Mouse (Mus musculus): ENCODE data around the gene Cpped1. TPM values are rescaled to one million over a fixed set of nuclear protein-coding genes. Genes with fewer than 3 reads are reported as not detected.

Cpped1 gene
- total and polyA plus RNA-seq, 2 experiments from 2014 or later = 19.2 to 20.9 TPM

- no peak overlapping the region for H3K4me3 ChIP-seq (ENCODE audit: low read depth, low read length)
- no peak overlapping the region for H3K4me2 ChIP-seq (ENCODE audit: low read depth, low read length, poor library complexity, severe bottlenecking)
- no peaks in the 10 kb centered on the region for H3K36me3 ChIP-seq (ENCODE audit: insufficient read depth, low read length)
- no peaks in the 10 kb centered on the region for H3K9me3 ChIP-seq (ENCODE audit: low read length)
- ATAC-seq (ENCODE audit: low FRiP score) = no peak
- 73% methylated on average over 8 of the region's 8 CpGs for WGBS
- H3K27ac ChIP-seq (ENCODE audit: low read depth, low read length) = no peak overlapping the region
- H3K27me3 ChIP-seq (ENCODE audit: insufficient read depth, low read length) = no peaks in the 10 kb centered on the region
- H3K9ac ChIP-seq (replicated peaks; ENCODE audit: low read length, poor library complexity, severe bottlenecking) = no peak overlapping the region
- peak; percentile 31 for DNase-seq (ENCODE audit: low spot score)
- H3K4me1 ChIP-seq (ENCODE audit: insufficient read depth, low read length) = no peaks in the 10 kb centered on the region
- no peak for TF ChIP-seq CTCF (IDR thresholded peaks at IDR 0.05)
These were observed 97.1 kb downstream of the Cpped1 start for GRCm38 (mm10) chr16:11812119-11812518.

DNA sequence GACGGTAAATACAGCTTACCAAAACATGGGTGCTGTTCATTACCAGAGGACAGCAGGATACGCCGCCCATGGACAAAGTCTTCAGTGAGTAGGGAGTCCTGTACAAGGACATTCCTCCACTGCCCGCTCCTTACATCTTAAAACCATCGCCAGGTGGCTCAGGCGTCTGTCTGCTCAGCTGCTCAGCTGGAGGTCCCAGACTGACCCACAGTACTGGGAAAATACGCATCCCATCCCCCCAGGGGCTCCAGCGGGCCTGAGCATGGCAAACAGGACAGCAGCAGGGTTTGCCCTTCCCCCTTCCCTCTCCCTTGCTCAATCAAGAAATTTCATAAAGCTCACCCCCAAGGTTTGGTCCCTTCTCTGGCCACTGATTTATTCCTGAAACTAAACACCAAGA lies 99.6 kb downstream of the Cpped1 start:
- no peaks in the 10 kb centered on the region for H3K27me3 ChIP-seq (ENCODE audit: insufficient read depth, low read length)
- H3K4me1 ChIP-seq (ENCODE audit: insufficient read depth, low read length) = no peaks in the 10 kb centered on the region
- ATAC-seq (ENCODE audit: low FRiP score) (no peak), DNase-seq (ENCODE audit: low spot score) (no peak)
- WGBS = 56% methylated on average over 8 of the region's 8 CpGs
- TF ChIP-seq CTCF (IDR thresholded peaks at IDR 0.05) = no peak
- no peak overlapping the region for H3K27ac ChIP-seq (ENCODE audit: low read depth, low read length)
- no peak overlapping the region for H3K4me3 ChIP-seq (ENCODE audit: low read depth, low read length)
- no peaks in the 10 kb centered on the region for H3K9me3 ChIP-seq (ENCODE audit: low read length)
- no peak overlapping the region for H3K9ac ChIP-seq (replicated peaks; ENCODE audit: low read length, poor library complexity, severe bottlenecking)
- H3K4me2 ChIP-seq (ENCODE audit: low read depth, low read length, poor library complexity, severe bottlenecking) = no peak overlapping the region
- H3K36me3 ChIP-seq (ENCODE audit: insufficient read depth, low read length) = no peaks in the 10 kb centered on the region

DNA sequence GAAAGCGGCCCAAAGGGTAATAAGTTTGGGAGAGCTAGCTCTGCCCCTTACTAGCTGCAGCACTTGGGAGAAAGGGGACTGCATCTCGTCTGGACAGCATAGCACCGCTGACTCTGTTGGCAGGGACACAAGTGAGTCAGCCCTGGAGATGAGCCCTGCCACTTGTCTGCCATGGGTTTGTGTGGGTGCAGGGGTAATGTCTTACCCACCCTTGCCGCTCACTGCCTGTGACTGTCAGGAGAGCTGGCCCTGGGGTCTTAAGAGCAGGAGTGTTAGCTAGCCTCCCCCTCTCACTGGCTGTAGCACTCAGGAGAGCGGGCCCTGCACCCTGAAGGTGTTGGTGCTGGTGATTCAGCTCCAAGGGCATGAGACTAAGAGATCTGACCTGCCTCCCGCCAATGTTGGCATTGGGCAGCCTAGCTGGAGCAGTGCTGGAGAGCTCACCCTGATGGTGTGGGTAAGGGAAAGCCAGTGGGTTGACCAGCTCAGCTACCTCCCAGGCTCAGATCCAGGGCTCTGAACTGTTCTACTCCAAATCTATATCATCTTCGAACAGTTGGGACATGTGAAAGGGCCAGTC lies 107.2 kb downstream of the Cpped1 start:
- H3K27me3 ChIP-seq (ENCODE audit: insufficient read depth, low read length) = no peaks in the 10 kb centered on the region
- H3K9ac ChIP-seq (replicated peaks; ENCODE audit: low read length, poor library complexity, severe bottlenecking) = no peak overlapping the region
- no peaks in the 10 kb centered on the region; the same call in 1 of the 2 replicates for H3K36me3 ChIP-seq (ENCODE audit: insufficient read depth, low read length)
- no peak overlapping the region for H3K4me3 ChIP-seq (ENCODE audit: low read depth, low read length)
- no peaks in the 10 kb centered on the region for H3K9me3 ChIP-seq (ENCODE audit: low read length)
- ATAC-seq (ENCODE audit: low FRiP score) = no peak
- no peak for DNase-seq (ENCODE audit: low spot score)
- no peak for TF ChIP-seq CTCF (IDR thresholded peaks at IDR 0.05)
- 93% methylated on average over 7 of the region's 7 CpGs for WGBS
- H3K27ac ChIP-seq (ENCODE audit: low read depth, low read length) = no peak overlapping the region
- H3K4me2 ChIP-seq (ENCODE audit: low read depth, low read length, poor library complexity, severe bottlenecking) = no peak overlapping the region
- no peaks in the 10 kb centered on the region for H3K4me1 ChIP-seq (ENCODE audit: insufficient read depth, low read length)

DNA sequence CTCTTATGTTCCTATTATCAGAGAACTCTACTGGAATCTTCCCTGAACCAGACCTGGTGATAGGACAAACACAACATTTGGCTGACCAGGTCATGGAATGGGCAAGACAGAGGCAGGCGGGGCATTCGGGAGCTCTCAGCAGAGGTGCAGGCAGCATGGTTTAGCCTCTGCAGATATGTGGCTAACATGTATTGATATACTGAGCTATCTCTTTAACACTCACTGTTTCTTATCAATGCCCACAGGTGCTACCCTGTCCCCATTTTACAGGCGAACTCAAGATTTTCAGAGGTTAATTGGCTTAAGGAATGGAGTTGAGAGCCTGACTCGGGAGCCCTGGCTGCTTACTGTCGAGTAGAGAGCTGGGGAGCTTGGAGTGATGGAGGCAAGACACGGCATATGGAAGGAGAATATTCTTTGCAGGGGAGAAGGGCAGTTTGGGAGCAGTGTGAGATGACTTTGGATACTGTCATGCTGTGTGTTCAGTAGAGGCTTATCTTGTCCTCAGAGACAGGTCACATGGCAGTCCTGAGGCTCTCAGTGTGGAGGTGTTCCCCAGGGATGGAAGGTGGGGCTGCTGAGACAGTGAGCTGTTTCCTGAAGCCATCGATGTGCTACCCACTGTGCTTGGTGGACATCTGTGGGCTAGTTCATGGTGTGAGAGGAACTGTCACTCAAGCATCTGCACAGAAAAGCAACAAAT lies 113.3 kb downstream of the Cpped1 start:
- DNase-seq (ENCODE audit: low spot score) = no peak
- H3K27ac ChIP-seq (ENCODE audit: low read depth, low read length) = no peak overlapping the region
- no peak overlapping the region for H3K4me2 ChIP-seq (ENCODE audit: low read depth, low read length, poor library complexity, severe bottlenecking)
- H3K9ac ChIP-seq (replicated peaks; ENCODE audit: low read length, poor library complexity, severe bottlenecking) = no peak overlapping the region
- TF ChIP-seq CTCF (IDR thresholded peaks at IDR 0.05) = no peak
- no peaks in the 10 kb centered on the region; the same call in 1 of the 2 replicates for H3K36me3 ChIP-seq (ENCODE audit: insufficient read depth, low read length)
- no peak for ATAC-seq (ENCODE audit: low FRiP score)
- no peaks in the 10 kb centered on the region for H3K27me3 ChIP-seq (ENCODE audit: insufficient read depth, low read length)
- WGBS = 73% methylated on average over 7 of the region's 7 CpGs
- H3K4me1 ChIP-seq (ENCODE audit: insufficient read depth, low read length) = no peaks in the 10 kb centered on the region
- no peaks in the 10 kb centered on the region for H3K9me3 ChIP-seq (ENCODE audit: low read length)
- no peak overlapping the region for H3K4me3 ChIP-seq (ENCODE audit: low read depth, low read length)

GRCm38 (mm10) chr16:11794628-11795027 lies 114.6 kb downstream of the Cpped1 start:
- no peak overlapping the region for H3K27ac ChIP-seq (ENCODE audit: low read depth, low read length)
- no peak for TF ChIP-seq CTCF (IDR thresholded peaks at IDR 0.05)
- H3K36me3 ChIP-seq (ENCODE audit: insufficient read depth, low read length) = no peaks in the 10 kb centered on the region
- DNase-seq (ENCODE audit: low spot score) = no peak
- H3K4me1 ChIP-seq (ENCODE audit: insufficient read depth, low read length) = no peaks in the 10 kb centered on the region
- H3K4me2 ChIP-seq (ENCODE audit: low read depth, low read length, poor library complexity, severe bottlenecking) = no peak overlapping the region
- H3K4me3 ChIP-seq (ENCODE audit: low read depth, low read length) = no peak overlapping the region
- H3K9me3 ChIP-seq (ENCODE audit: low read length) = no peaks in the 10 kb centered on the region
- no peaks in the 10 kb centered on the region for H3K27me3 ChIP-seq (ENCODE audit: insufficient read depth, low read length)
- H3K9ac ChIP-seq (replicated peaks; ENCODE audit: low read length, poor library complexity, severe bottlenecking) = no peak overlapping the region
- ATAC-seq (ENCODE audit: low FRiP score) = no peak
- WGBS = 57% methylated on average over 4 of the region's 4 CpGs

DNA sequence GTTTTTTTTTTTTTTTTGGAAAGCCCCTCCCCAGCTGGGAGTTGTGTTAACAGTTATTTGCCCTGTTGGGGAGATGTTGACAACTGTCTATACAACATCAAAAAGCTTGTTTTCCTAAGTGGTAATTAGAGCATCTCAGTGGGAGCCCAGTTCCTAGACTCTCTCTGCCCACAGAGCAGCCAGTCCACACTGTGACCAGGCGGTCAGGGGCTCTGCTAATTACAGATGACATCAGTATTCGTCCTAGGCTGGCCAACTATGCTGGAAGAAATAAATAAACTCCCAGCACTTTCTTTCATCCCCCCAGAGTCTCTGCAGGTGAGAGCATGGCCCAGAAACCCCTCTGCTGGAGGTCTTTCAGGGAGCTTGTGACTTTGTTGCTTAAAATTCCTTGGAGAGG lies 115.9 kb downstream of the Cpped1 start:
- Histone ChIP-seq H3K36me3 (ENCODE audit: insufficient read depth, low read length) (no peaks in the 10 kb centered on the region), H3K27me3 (ENCODE audit: insufficient read depth, low read length) (no peaks in the 10 kb centered on the region), H3K4me2 (ENCODE audit: low read depth, low read length, poor library complexity, severe bottlenecking) (no peak overlapping the region), H3K27ac (ENCODE audit: low read depth, low read length) (no peak overlapping the region), H3K9ac (replicated peaks; ENCODE audit: low read length, poor library complexity, severe bottlenecking) (no peak overlapping the region), H3K4me3 (ENCODE audit: low read depth, low read length) (no peak overlapping the region), H3K9me3 (ENCODE audit: low read length) (no peaks in the 10 kb centered on the region), H3K4me1 (ENCODE audit: insufficient read depth, low read length) (no peaks in the 10 kb centered on the region)
- WGBS = 36% methylated on average over 2 of the region's 2 CpGs
- DNase-seq (ENCODE audit: low spot score) (no peak), ATAC-seq (ENCODE audit: low FRiP score) (no peak)
- no peak for TF ChIP-seq CTCF (IDR thresholded peaks at IDR 0.05)
